Mouse (Mus musculus): ENCODE measurements around the gene Ppfia3. TPM values are rescaled to one million over a fixed set of nuclear protein-coding genes. Genes with fewer than 3 reads are reported as not detected.
A peak's percentile ranks its signal among the peaks of the same experiment; 100 is the strongest.
"Not testable (repeated sequence)": the region's sequence is repeated elsewhere in the genome, so short reads cannot be mapped to it uniquely, and the experiment has no call there.

Gene Ppfia3
- polyA plus RNA-seq, 1 experiment from 2014 or later = 10.1 TPM

DNA sequence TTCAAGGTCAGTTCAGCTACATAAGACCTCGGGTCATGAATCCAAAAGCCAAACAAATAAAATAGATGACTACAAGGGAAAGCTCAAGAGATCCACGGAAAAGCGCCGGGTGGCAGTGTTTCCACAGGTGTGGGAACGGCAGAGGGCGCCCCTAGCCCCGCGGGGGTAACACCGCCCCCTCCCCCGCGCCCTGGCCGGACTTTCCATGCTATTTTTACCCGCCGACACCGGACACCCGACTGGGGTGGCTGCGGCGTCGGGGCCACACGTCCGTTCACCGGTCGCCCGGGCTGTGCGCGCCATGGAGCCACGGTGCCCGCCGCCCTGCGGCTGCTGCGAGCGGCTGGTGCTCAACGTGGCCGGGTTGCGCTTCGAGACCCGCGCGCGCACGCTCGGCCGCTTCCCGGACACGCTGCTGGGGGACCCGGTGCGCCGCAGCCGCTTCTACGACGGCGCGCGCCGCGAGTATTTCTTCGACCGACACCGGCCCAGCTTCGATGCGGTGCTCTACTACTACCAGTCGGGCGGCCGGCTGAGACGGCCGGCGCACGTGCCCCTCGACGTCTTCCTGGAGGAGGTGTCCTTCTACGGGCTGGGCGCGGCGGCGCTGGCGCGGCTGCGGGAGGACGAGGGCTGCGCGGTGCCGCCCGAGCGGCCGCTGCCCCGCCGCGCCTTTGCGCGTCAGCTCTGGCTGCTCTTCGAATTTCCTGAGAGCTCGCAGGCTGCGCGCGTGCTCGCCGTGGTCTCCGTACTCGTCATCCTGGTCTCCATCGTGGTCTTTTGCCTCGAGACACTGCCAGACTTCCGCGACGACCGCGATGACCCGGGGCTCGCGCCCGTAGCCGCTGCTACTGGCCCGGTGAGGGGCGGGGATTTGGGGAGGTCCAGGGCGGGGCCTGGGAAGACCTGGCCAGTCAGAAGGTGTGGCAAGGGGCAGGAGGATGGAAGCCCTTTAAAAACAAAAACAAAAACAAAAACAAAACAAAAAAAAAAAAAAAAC is 39.6 kb upstream of the Ppfia3 start:
- H3K27ac ChIP-seq (replicated peaks) = no peak overlapping the region
- 0 out of 2 replicates have a peak overlapping the region, but pooled peaks have one; percentile 2 for H3K9ac ChIP-seq
- H3K4me2 ChIP-seq (replicated peaks) = peak overlapping the region; percentile 83
- WGBS = 2% methylated on average over 108 of the region's 114 CpGs
- ATAC-seq (ENCODE audit: insufficient number of reproducible peaks, low FRiP score, low TSS enrichment, low read depth) = no peak
- peak overlapping the region; percentile 46 for H3K4me3 ChIP-seq (replicated peaks)
- H3K4me1 ChIP-seq = peaks cover 23% of the 10 kb centered on the region
- H3K27me3 ChIP-seq = peaks cover 64% of the 10 kb centered on the region
- H3K9me3 ChIP-seq (replicated peaks) = no peaks in the 10 kb centered on the region
- no peaks in the 10 kb centered on the region for H3K36me3 ChIP-seq

- Histone ChIP-seq H3K4me1 (peaks cover 24% of the 10 kb centered on the region), H3K9ac (0 out of 2 replicates have a peak within 1 kb of the TSS, but pooled peaks have one; percentile 2), H3K9me3 (replicated peaks) (no peaks in the 10 kb centered on the region), H3K4me3 (replicated peaks) (peak within 1 kb of the TSS; percentile 46), H3K27ac (replicated peaks) (no peak within 1 kb of the TSS), H3K27me3 (peaks cover 53% of the 10 kb centered on the region), H3K4me2 (replicated peaks) (peak within 1 kb of the TSS; percentile 83), H3K36me3 (no peaks in the 10 kb centered on the region)
- 9% methylated on average over 28 of the region's 28 CpGs for WGBS
- no peak for ATAC-seq (ENCODE audit: insufficient number of reproducible peaks, low FRiP score, low TSS enrichment, low read depth)
Observed at GRCm38 (mm10) chr7:45405091-45406075, 38.6 kb upstream of the Ppfia3 start, which contains the start of gene Kcna7. Gene Kcna7 (plus strand): TSS chr7:45405653.

GRCm38 (mm10) chr7:45403532-45404261 is 36.9 kb upstream of the Ppfia3 start:
- Histone ChIP-seq H3K36me3 (no peaks in the 10 kb centered on the region), H3K9me3 (replicated peaks) (no peaks in the 10 kb centered on the region), H3K4me3 (replicated peaks) (no peak overlapping the region), H3K27me3 (peaks cover 39% of the 10 kb centered on the region), H3K9ac (no peak overlapping the region), H3K4me2 (replicated peaks) (no peak overlapping the region), H3K27ac (replicated peaks) (no peak overlapping the region), H3K4me1 (peaks cover 24% of the 10 kb centered on the region)
- no peak for ATAC-seq (ENCODE audit: insufficient number of reproducible peaks, low FRiP score, low TSS enrichment, low read depth)
- 35% methylated on average over 6 of the region's 6 CpGs for WGBS

DNA sequence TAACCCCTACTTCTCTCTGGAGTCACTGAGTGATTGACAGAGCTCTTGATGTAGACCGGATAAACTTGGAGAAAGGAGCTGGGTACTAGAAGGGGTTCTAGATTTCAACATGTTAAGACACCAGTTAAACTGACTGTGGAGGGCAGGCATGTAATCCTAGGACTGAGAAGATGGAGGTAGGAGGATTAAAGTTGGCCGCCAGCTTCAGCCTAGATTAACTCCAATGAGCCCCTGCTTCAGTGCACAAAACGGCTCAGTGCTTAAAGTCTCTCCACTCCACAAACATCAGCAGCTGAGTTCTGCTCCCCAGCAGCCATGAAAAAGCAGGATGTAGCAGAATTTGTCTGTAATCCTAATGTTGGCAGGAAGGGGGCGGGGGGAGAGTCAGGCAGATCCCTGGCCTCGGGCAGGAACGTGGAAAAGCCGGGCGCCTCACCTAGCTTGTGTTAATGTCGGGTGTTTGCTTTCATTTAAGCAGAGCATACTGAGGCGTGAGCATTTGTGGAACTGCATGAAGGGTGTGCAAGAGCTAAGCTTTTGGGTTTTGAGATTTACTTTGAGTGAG is 34.8 kb upstream of the Ppfia3 start:
- Histone ChIP-seq H3K36me3 (no peaks in the 10 kb centered on the region), H3K4me3 (replicated peaks) (no peak overlapping the region), H3K9ac (no peak overlapping the region; the same call in 1 of the 2 replicates), H3K4me1 (peaks cover 20% of the 10 kb centered on the region), H3K9me3 (replicated peaks) (no peaks in the 10 kb centered on the region), H3K27ac (replicated peaks) (no peak overlapping the region), H3K27me3 (peaks cover 18% of the 10 kb centered on the region), H3K4me2 (replicated peaks) (no peak overlapping the region)
- no peak for ATAC-seq (ENCODE audit: insufficient number of reproducible peaks, low FRiP score, low TSS enrichment, low read depth)
- 44% methylated on average over 10 of the region's 10 CpGs for WGBS

DNA sequence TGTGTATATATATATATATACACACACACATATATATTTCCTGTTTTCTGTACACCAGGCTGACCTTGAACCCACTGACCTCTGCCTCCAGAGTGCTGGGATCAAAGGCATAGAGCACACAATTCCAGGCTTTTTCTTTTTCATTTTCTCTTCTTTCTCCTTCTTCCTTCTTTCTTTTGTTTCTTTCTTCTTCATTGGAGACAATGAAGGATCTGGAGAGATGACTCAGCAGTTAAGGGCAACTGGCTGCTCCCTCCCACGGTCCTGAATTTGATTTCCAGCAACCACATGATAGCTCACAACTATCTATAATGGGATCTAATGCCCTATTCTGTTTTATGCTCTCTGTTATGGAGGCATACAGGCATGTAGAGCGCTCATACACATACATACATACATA is 30.0 kb upstream of the Ppfia3 start:
- 80% methylated on average over 2 of the region's 2 CpGs for WGBS
- Histone ChIP-seq H3K4me3 (replicated peaks) (no peak overlapping the region), H3K9me3 (replicated peaks) (no peaks in the 10 kb centered on the region), H3K36me3 (peaks cover 14% of the 10 kb centered on the region), H3K4me1 (peaks cover 22% of the 10 kb centered on the region), H3K27me3 (no peaks in the 10 kb centered on the region), H3K27ac (replicated peaks) (no peak overlapping the region), H3K4me2 (replicated peaks) (no peak overlapping the region), H3K9ac (no peak overlapping the region)
- no peak for ATAC-seq (ENCODE audit: insufficient number of reproducible peaks, low FRiP score, low TSS enrichment, low read depth)

DNA sequence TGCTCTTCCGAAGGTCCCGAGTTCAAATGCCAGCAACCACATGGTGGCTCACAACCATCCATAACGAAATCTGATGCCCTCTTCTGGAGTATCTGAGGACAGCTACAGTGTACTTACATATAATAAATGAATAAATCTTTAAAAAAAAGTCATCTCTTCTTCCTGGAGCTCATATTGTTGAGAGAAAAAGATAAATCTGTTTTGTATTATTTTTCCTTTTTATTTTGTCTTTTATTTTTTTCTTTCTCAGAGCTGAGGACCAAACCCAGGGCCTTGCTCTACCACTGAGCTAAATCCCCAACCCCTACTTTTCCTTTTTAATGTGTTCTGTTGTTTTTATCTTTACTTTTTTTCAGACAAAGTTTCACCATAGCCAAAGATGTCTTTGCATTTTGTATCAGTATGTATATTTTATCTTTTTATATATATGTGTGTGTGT is 29.5 kb upstream of the Ppfia3 start:
- not testable (repeated sequence) for H3K9ac ChIP-seq; H3K9me3 ChIP-seq (replicated peaks); H3K27me3 ChIP-seq
- peak overlapping the region; percentile 63 for H3K4me2 ChIP-seq (replicated peaks)
- WGBS = 0% methylated on average over 3 of the region's 3 CpGs
- H3K4me1 ChIP-seq = peaks cover 18% of the 10 kb centered on the region
- peak; percentile 22; the same call in 1 of the 2 replicates for ATAC-seq (ENCODE audit: insufficient number of reproducible peaks, low FRiP score, low TSS enrichment, low read depth)
- peaks cover 18% of the 10 kb centered on the region for H3K36me3 ChIP-seq
- peak overlapping the region; percentile 99 for H3K27ac ChIP-seq (replicated peaks)
- H3K4me3 ChIP-seq (replicated peaks) = peak overlapping the region; percentile 80

GRCm38 (mm10) chr7:45395578-45396336 is 28.9 kb upstream of the Ppfia3 start, which contains the start of gene Snrnp70:
Gene Snrnp70 (minus strand): TSS chr7:45395742.
- H3K36me3 ChIP-seq = peaks cover 22% of the 10 kb centered on the region
- H3K4me2 ChIP-seq (replicated peaks) = peak within 1 kb of the TSS; percentile 87
- H3K4me1 ChIP-seq = peaks cover 18% of the 10 kb centered on the region
- H3K27ac ChIP-seq (replicated peaks) = peak within 1 kb of the TSS; percentile 99
- peak within 1 kb of the TSS; percentile 80 for H3K4me3 ChIP-seq (replicated peaks)
- ATAC-seq (ENCODE audit: insufficient number of reproducible peaks, low FRiP score, low TSS enrichment, low read depth) = peak; percentile 99
- WGBS = 1% methylated on average over 60 of the region's 60 CpGs
- no peaks in the 10 kb centered on the region for H3K27me3 ChIP-seq
- H3K9ac ChIP-seq = peak within 1 kb of the TSS; percentile 93
- H3K9me3 ChIP-seq (replicated peaks) = no peaks in the 10 kb centered on the region

- Histone ChIP-seq H3K4me2 (replicated peaks) (peak overlapping the region; percentile 87), H3K36me3 (peaks cover 28% of the 10 kb centered on the region), H3K9me3 (replicated peaks) (no peaks in the 10 kb centered on the region), H3K4me1 (peaks cover 18% of the 10 kb centered on the region), H3K27me3 (no peaks in the 10 kb centered on the region), H3K27ac (replicated peaks) (peak overlapping the region; percentile 99), H3K4me3 (replicated peaks) (peak overlapping the region; percentile 80), H3K9ac (peak overlapping the region; percentile 93)
- peak; percentile 66 for ATAC-seq (ENCODE audit: insufficient number of reproducible peaks, low FRiP score, low TSS enrichment, low read depth)
- WGBS = under 1% methylated on average over 19 of the region's 20 CpGs
Observed at GRCm38 (mm10) chr7:45395129-45395541, 28.3 kb upstream of the Ppfia3 start.

- peaks cover 95% of the 10 kb centered on the region for H3K36me3 ChIP-seq
- H3K4me2 ChIP-seq (replicated peaks) = no peak overlapping the region
- no peak overlapping the region for H3K9ac ChIP-seq
- H3K27ac ChIP-seq (replicated peaks) = no peak overlapping the region
- no peak overlapping the region for H3K4me3 ChIP-seq (replicated peaks)
- 66% methylated on average over 3 of the region's 3 CpGs for WGBS
- no peak for ATAC-seq (ENCODE audit: insufficient number of reproducible peaks, low FRiP score, low TSS enrichment, low read depth)
- H3K27me3 ChIP-seq = no peaks in the 10 kb centered on the region
- no peaks in the 10 kb centered on the region for H3K4me1 ChIP-seq
- no peaks in the 10 kb centered on the region for H3K9me3 ChIP-seq (replicated peaks)
Observed at GRCm38 (mm10) chr7:45386077-45386476, 19.3 kb upstream of the Ppfia3 start.
